Mouse (Mus musculus) kidney, adult 10 weeks (tissue): ENCODE measurements around the gene Mto1. TPM values are rescaled to one million over a fixed set of nuclear protein-coding genes. Genes with fewer than 3 reads are reported as not detected.

ENCODE experiments used
- polyA plus RNA-seq: library from polyadenylated mRNA; stranded (reverse); fragments of 350-450 nt; fragmentation: Illumina TruSeq; extraction: RNeasy Lipid Tissue Mini Kit (QIAGEN cat#74804); gene quantifications from one replicate; pipeline ENCODE4 v1.2.3, GENCODE M21; 2014; ENCODE audit warnings: low read depth, low replicate concordance

The Mto1 gene
- 26.3 TPM for polyA plus RNA-seq

GRCm38 (mm10) chr9:78447973-78448873 is at the start of gene Mto1, which contains the start of gene Gm17324:
Mto1 (plus strand) TSS chr9:78448208.
Gm17324 (minus strand) TSS chr9:78448786.

DNA sequence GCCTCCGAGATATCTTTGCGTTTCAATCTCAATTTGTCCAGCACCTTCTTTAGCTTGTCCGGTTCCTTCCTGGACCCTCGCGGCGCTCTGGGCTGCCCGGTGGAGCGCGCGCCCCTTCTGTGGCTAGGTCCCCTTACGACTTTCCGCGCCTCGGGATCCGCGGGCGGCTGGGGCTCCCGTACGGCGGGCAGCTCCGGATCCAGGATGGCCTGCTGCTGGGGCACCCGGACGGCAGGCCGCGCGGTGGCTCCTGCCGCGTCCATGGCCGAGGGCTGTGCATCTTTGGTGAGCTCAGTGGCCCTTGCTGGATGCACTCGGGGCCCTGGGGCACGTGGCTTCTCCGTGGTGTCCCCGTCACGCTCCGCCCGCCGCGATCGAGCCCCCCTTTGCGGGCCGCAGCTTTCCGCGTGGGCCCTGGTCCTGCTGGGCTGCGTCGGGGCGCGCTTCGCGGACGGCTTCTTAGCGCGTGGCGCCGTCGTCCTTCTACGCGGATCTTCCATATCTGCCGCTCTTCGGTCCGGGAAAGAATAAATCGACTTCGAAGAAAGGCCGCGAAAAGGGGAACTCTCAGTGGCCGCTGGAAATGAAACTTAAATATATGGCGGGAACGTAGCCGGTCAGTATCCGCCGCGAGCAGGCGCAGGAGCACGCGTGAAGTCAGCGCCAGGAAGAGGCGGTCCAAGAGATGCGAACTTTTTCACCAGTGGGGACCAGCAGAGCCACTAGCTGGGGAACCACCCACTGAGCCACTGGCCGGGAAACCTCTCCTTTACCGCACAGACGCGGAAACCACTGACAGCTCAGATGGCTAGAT is 5.2 kb upstream of the Mto1 start, which contains the start of gene Cgas:
Gene Cgas, minus strand, starts transcription at position 659 of the 814 bp plus-strand sequence.

GRCm38 (mm10) chr9:78488890-78489420 is 40.9 kb downstream of the Mto1 start, which contains the start of gene Eef1a1:
Eef1a1 (minus strand) TSS chr9:78489151.

Other genes starting within 250 kb of the Mto1 start
- gene Gsta1, start 217.6 kb upstream of the Mto1 start, polyA plus RNA-seq = 11.3 TPM
- not detected for gene Gm3776, start 191.1 kb upstream of the Mto1 start, polyA plus RNA-seq
- gene Gm10639, start 158.3 kb upstream of the Mto1 start, polyA plus RNA-seq = 86.5 TPM
- not detected for gene Omt2a, start 133.4 kb upstream of the Mto1 start, polyA plus RNA-seq
- gene Omt2b, start 120.6 kb upstream of the Mto1 start, polyA plus RNA-seq = not detected
- 2,120 TPM for gene Gsta2, start 92.4 kb upstream of the Mto1 start, polyA plus RNA-seq
- gene Dppa5a, start 80.0 kb upstream of the Mto1 start, polyA plus RNA-seq = not detected
- gene Ooep, start 69.5 kb upstream of the Mto1 start, polyA plus RNA-seq = not detected
- gene Ddx43, start 52.4 kb upstream of the Mto1 start, polyA plus RNA-seq = 0.24 TPM
- 0.77 TPM for gene Cgas, start 5.0 kb upstream of the Mto1 start, polyA plus RNA-seq
- not detected for gene Gm17324, start 578 bp downstream of the Mto1 start, polyA plus RNA-seq
- 4,098 TPM for gene Eef1a1, start 40.9 kb downstream of the Mto1 start, polyA plus RNA-seq
- 66.3 TPM for gene Slc17a5, start 139.8 kb downstream of the Mto1 start, polyA plus RNA-seq
- gene Cd109, start 167.3 kb downstream of the Mto1 start, polyA plus RNA-seq = 1.3 TPM